Mouse (Mus musculus) frontal cortex, postnatal 25 days (tissue): ENCODE results near the gene Il1r1.

ENCODE experiments used
- DNase-seq, 2 experiments: peaks; one replicate each; pipeline ENCODE4 v3.0.0; 2022; ENCODE audit warnings: low spot score in 2 of 2

Il1r1 gene

GRCm38 (mm10) chr1:40231116-40231515 lies 6.2 kb downstream of the Il1r1 start:
- no peak for DNase-seq

GRCm38 (mm10) chr1:40233217-40233616 lies 8.3 kb downstream of the Il1r1 start:
- DNase-seq = no peak

GRCm38 (mm10) chr1:40233621-40234020 lies 8.7 kb downstream of the Il1r1 start:
- DNase-seq = no peak

GRCm38 (mm10) chr1:40235597-40236249 lies 10.8 kb downstream of the Il1r1 start:
- DNase-seq = no peak

GRCm38 (mm10) chr1:40236694-40237093 lies 11.8 kb downstream of the Il1r1 start:
- no peak for DNase-seq

GRCm38 (mm10) chr1:40237094-40237493 lies 12.2 kb downstream of the Il1r1 start:
- no peak for DNase-seq

- DNase-seq = no peak
These were observed 15.6 kb downstream of the Il1r1 start for GRCm38 (mm10) chr1:40240353-40241092.

GRCm38 (mm10) chr1:40242717-40243116 lies 17.8 kb downstream of the Il1r1 start:
- no peak for DNase-seq

GRCm38 (mm10) chr1:40243561-40243998 lies 18.7 kb downstream of the Il1r1 start:
- no peak for DNase-seq

- no peak for DNase-seq
These were observed 25.5 kb downstream of the Il1r1 start for GRCm38 (mm10) chr1:40250425-40250824.

GRCm38 (mm10) chr1:40252507-40252906 lies 27.6 kb downstream of the Il1r1 start:
- DNase-seq = no peak

GRCm38 (mm10) chr1:40253940-40254339 lies 29.1 kb downstream of the Il1r1 start:
- DNase-seq = no peak

GRCm38 (mm10) chr1:40254347-40255057 lies 29.6 kb downstream of the Il1r1 start:
- DNase-seq = no peak

- no peak for DNase-seq
These were observed 37.7 kb downstream of the Il1r1 start for GRCm38 (mm10) chr1:40262441-40263121.

- DNase-seq = no peak
These were observed 38.2 kb downstream of the Il1r1 start for GRCm38 (mm10) chr1:40263122-40263498.

GRCm38 (mm10) chr1:40263679-40264078 lies 38.8 kb downstream of the Il1r1 start:
- DNase-seq = no peak

GRCm38 (mm10) chr1:40265301-40265835 lies 40.5 kb downstream of the Il1r1 start:
- DNase-seq = no peak

GRCm38 (mm10) chr1:40266431-40267260 lies 41.8 kb downstream of the Il1r1 start:
- DNase-seq = peak; percentile 37 to 58

- no peak for DNase-seq
These were observed 43.0 kb downstream of the Il1r1 start for GRCm38 (mm10) chr1:40267846-40268245.

- no peak for DNase-seq
These were observed 43.7 kb downstream of the Il1r1 start for GRCm38 (mm10) chr1:40268536-40268935.

- DNase-seq = no peak
These were observed 45.5 kb downstream of the Il1r1 start for GRCm38 (mm10) chr1:40270415-40270814.
